Mouse (Mus musculus) kidney, postnatal 36 days (tissue): ENCODE results near the gene Chuk.

Source experiments
- DNase-seq, 2 experiments: peaks; one replicate each; pipeline ENCODE4 v3.0.0; 2021 to 2022; ENCODE audit warnings: mixed read lengths in 2 of 2

The Chuk gene

DNA sequence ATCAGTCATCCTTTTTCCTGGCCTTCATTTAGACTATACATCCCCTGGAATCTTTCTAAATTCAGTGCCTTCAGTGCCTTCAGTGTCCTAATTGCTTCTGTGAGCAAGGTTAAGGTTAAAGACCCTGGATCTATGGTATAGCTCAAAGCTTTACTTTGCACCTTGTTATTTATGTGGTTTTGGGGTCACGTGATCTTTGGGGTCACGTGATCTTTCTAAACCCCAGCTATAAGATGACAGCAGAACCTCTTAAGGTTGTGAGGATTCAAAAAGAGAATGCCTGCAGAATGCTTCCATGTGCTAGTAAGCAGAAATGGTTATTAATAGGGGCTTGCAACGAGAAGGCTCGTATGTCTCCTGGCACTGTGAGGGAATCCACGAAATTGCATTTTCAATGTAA is 73.9 kb downstream of the Chuk start:
- no peak for DNase-seq

DNA sequence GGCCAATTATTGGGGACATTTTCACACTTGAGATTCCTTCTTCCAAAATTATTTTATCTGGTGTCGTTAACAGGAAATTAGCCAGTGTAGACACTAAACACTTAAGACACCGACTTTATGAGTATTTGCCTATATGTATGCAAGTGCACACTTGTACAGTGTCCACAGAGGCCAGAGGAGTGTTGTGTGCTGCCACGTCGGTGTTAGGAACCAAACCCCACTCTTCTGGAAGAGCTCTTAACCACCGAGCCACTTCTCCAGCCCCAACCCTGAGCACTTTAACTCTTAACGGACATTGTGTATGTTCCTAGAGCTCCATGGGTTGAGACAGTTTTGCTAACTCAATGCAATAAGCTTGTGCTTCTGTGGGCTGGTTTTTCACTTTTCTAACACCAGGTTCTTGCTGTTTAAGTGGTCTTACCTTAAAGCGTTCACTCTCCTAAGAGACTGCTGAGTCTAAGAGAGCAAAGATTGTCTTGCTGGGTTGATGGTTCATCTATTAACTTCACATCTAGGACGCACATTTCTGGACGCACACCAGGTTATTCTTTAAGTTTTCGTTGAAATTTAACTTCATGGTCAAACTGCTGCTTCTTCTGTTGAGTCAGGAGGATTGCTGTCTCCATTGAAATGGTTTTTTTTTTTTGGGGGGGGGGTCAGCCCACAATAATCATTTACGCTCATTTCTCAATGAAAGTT is 75.1 kb downstream of the Chuk start:
- peak; percentile 34 to 76 for DNase-seq

DNA sequence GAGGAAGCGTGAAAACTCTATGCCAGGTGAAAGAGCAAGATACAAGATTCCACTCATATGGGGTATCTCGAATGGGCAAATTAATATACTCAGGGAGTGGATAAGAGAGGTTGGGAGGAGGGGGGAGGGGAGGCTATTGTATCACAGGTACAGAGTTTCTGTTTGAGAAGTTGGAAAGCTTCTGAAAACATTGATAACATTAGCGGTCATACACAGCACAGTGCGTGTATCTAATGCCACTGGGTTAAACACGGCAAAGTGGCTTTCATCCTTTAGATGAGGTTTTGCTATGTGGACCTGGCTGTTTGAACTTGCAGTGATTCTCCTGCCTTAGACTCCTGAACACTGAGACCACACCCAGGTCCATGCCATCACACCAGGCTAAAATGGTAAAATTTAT is 77.3 kb downstream of the Chuk start:
- DNase-seq, result no peak

DNA sequence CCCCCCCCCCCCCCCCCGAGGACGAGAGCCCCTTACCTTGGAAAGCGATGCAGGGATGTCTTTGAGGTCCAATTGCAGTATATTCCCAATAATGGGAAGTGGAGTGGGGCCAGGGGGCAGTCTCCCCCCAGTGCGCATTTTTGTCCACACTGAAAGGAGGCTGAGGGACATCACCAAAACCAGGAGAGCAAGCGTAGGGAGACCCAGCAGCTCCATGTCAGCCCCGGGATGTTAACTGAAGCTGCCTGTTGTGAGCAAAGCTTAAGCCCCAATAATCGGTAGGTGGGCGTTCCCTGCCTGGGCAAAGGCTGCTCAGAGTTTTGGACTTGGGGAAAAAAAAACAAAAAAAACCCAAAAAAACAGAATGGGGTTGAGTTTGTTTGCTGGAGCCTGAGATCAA is 78.3 kb downstream of the Chuk start, which contains the start of gene Cyp2c23:
Cyp2c23 (minus strand) TSS at position 237 of the 400 bp plus-strand sequence.
- DNase-seq, result no peak

DNA sequence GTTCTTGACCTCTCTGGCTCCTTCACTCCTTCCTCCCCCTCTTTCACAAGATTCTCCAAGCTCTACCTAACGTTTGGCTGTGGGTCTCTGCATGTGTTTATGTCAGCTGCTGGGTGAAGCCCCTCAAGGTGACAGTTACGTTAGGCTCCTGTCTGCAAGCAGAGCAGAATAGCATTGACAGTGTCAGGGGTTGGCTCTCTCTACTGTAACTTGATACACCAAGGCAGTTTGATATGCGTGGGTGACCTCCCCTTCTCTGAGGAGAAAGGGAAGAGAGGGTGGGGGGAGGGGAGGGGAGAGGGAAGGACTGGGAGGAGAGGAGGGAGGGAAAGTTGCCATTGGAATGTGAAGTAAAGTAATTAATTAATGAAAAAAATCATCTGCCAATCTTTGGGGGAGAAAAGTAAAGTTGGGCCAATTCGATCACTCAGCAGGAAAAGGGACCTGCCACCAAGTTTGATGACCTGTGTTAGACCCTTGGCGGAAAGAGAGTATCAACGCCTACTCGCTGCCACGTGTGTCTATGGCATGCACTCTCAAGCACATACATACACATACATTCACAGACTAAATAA is 80.2 kb downstream of the Chuk start:
- DNase-seq, result peak; percentile 16 to 44

DNA sequence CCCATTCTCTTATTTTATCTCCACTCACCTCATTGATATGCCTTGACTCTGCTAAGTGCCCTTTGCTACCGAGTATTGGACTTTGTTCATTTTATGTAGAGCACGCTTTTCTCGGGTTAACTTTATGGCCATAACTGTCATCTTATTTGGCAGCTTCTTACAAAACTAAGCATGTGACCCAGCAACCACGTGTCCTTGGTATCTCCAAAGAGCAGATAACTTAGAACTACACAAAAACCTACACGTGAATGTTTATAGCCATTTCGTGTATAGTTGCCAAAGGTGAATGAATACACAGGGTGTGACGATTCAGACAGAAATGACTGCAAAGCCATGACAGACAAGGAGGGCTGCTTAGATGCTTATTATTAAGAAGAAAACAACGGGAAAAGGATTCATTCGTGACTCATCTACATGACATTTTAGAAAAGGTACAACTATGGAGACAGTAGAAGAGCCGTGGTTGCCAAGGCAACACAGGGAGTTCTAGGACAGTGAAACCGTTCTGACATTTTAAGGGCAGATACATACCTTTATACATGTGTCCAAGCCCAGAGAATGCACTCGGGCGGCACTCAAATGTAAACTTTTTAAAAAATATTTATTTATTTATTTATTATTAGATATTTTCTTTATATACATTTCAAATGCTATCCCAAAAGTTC is 82.2 kb downstream of the Chuk start:
- DNase-seq, result peak; percentile 24 to 46
